Mouse (Mus musculus): Measurements from ENCODE around the gene Asah2. TPM values are rescaled to one million over a fixed set of nuclear protein-coding genes. Genes with fewer than 3 reads are reported as not detected.

The Asah2 gene
- polyA plus RNA-seq, 1 experiment from 2014 or later = 2.4 TPM

DNA sequence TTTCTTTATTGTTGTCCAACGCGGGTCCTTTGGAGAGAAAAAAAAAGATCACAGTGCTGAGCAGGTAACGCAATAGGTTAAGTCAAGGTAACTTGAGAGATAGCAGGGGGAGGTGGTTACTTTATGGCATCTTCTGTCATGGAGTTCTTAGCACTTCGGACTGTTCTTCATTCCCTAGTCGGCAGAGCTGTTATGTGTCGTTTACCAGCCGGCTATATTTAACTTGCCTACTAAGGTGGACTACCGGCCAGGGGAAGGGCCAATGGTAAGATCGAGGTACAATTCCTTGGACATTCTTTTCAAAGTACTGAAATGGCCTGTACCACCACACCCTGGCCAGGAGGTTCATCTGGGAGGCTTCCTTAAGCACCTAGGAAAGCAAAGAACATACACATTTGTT, 16.1 kb upstream of the Asah2 start:
- Histone ChIP-seq H3K4me3 (replicated peaks) (no peak overlapping the region), H3K9ac (no peak overlapping the region), H3K36me3 (peaks cover 3% of the 10 kb centered on the region; the same call in 1 of the 2 replicates), H3K27ac (no peak overlapping the region), H3K4me1 (no peaks in the 10 kb centered on the region), H3K4me2 (no peak overlapping the region), H3K27me3 (replicated peaks) (no peaks in the 10 kb centered on the region), H3K9me3 (no peaks in the 10 kb centered on the region)
- WGBS = 88% methylated on average over 9 of the region's 9 CpGs
- ATAC-seq (ENCODE audit: insufficient read depth, low FRiP score, low read depth) = no peak

DNA sequence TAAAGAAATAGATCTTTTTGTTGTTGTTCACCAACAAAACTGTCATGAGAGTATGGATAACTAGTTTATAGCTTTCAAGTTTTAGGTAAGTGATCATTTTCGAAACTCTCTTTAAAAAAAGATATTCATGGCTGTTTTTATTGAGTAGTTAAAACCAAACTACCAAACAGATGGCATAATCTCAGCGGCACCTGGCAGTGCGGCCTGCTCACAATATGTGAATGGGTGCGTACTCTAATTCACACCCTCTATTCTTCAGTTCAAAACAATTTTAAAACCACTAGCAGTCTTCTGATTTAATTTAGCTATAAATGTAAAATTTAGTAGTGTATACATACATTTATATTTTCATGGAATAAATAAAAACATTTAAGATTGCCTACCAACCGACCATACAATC, 15.2 kb upstream of the Asah2 start:
- Histone ChIP-seq H3K4me3 (replicated peaks) (no peak overlapping the region), H3K9ac (no peak overlapping the region), H3K4me2 (no peak overlapping the region), H3K36me3 (no peaks in the 10 kb centered on the region), H3K9me3 (no peaks in the 10 kb centered on the region), H3K4me1 (no peaks in the 10 kb centered on the region), H3K27me3 (replicated peaks) (no peaks in the 10 kb centered on the region), H3K27ac (no peak overlapping the region)
- ATAC-seq (ENCODE audit: insufficient read depth, low FRiP score, low read depth) = no peak
- 94% methylated on average over 5 of the region's 5 CpGs for WGBS

DNA sequence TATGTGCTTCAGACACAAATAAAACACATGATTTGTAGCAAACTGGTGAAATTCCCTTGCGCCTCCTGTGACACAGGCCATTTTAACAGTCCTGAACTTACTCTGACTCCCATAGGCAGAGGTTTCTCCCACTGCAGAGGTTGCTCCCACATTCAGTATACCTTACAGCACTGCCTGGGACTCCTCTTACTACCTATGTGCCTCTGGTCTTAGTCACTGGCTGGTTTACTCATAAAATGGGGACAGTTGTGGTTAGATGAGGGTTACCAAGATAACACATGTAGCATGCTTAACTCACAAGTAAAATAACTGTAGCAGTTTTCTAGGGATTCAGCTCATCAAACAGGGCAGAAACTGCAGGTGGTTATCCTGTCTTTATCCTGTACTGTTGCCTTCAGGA, 12.8 kb upstream of the Asah2 start:
- no peak overlapping the region for H3K4me2 ChIP-seq
- WGBS = 92% methylated on average over 1 of the region's 1 CpGs
- H3K4me1 ChIP-seq = no peaks in the 10 kb centered on the region
- no peak overlapping the region for H3K27ac ChIP-seq
- no peaks in the 10 kb centered on the region for H3K36me3 ChIP-seq
- H3K27me3 ChIP-seq (replicated peaks) = no peaks in the 10 kb centered on the region
- no peak for ATAC-seq (ENCODE audit: insufficient read depth, low FRiP score, low read depth)
- no peak overlapping the region for H3K9ac ChIP-seq
- no peaks in the 10 kb centered on the region for H3K9me3 ChIP-seq
- H3K4me3 ChIP-seq (replicated peaks) = no peak overlapping the region

DNA sequence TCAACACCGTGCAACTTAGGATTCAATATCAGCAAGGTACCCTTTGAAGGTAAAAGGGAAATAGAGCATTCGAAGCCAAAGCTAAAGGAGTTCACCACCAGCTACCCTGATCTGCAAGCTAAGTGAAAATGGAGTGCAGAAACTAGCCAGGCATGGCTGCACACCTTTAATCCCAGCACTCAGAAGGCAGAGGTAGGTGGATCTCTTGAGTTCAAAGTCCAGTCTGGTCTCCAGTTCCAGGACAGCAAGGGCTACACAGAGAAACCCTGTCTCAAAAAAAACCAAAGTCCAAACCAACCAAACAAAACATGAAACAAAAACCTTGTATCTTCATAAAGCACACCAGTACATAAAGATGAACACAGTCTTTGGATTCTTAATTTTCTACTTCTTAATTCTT, 11.7 kb upstream of the Asah2 start:
- no peak for ATAC-seq (ENCODE audit: insufficient read depth, low FRiP score, low read depth)

DNA sequence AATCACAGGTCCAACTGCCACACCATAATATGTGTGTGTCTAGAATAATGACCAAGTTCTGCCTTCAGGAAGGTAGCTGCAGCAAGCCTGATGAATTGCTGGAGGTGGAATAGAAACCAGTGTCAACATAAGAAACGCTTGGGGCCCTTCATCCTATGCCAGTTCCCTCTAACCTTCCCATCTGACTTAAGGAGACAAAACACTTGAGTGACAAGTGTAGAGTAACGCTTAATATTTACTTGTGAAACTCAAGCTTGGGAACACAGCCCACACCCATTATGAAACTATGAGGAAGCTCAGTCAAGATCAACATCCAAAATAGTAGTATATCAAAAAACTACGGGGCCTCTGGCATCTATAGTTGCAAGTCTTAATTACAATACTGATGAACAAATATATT, 10.5 kb upstream of the Asah2 start:
- Histone ChIP-seq H3K36me3 (no peaks in the 10 kb centered on the region), H3K4me2 (no peak overlapping the region), H3K4me1 (no peaks in the 10 kb centered on the region), H3K27me3 (replicated peaks) (no peaks in the 10 kb centered on the region), H3K9ac (no peak overlapping the region), H3K27ac (no peak overlapping the region), H3K9me3 (no peaks in the 10 kb centered on the region), H3K4me3 (replicated peaks) (no peak overlapping the region)
- ATAC-seq (ENCODE audit: insufficient read depth, low FRiP score, low read depth) = no peak
- 72% methylated on average over 3 of the region's 3 CpGs for WGBS

More for the DNA sequence above, 11.7 kb upstream of the Asah2 start:
- H3K4me3 ChIP-seq (replicated peaks) = no peak overlapping the region
- H3K4me1 ChIP-seq = no peaks in the 10 kb centered on the region
- 80% methylated on average over 2 of the region's 2 CpGs for WGBS
- no peak overlapping the region for H3K27ac ChIP-seq
- H3K27me3 ChIP-seq (replicated peaks) = no peaks in the 10 kb centered on the region
- no peaks in the 10 kb centered on the region for H3K9me3 ChIP-seq
- H3K4me2 ChIP-seq = no peak overlapping the region
- no peaks in the 10 kb centered on the region for H3K36me3 ChIP-seq
- H3K9ac ChIP-seq = no peak overlapping the region

DNA sequence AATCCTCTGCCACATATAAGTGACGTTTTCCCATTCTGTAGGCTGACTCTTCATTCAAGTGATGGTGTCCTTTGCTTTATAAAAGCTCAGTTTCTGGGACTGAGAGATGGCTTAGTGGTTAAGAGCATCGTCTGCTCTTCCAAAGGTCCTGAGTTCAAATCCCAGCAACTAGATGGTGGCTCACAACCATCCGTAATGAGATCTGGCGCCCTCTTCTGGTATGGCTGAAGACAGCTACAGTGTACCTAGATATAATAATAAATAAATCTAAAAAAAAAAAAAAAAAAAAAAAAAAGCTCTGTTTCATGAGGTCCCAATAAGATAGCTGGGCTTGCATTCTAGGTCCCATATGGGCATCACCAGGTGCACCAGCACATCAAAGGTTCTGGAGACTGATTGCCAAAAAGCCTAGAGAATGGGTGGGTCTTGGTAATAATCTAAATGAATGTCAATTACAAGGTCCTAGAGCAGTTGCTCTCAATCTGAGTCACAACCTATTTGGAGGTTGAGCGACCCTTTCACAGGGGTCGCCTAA, 9.5 kb upstream of the Asah2 start:
- H3K27me3 ChIP-seq (replicated peaks) = no peaks in the 10 kb centered on the region
- H3K9me3 ChIP-seq = no peaks in the 10 kb centered on the region
- H3K4me2 ChIP-seq = no peak overlapping the region
- no peak overlapping the region for H3K27ac ChIP-seq
- H3K4me3 ChIP-seq (replicated peaks) = no peak overlapping the region
- no peaks in the 10 kb centered on the region for H3K4me1 ChIP-seq
- no peaks in the 10 kb centered on the region for H3K36me3 ChIP-seq
- H3K9ac ChIP-seq = no peak overlapping the region
- no peak for ATAC-seq (ENCODE audit: insufficient read depth, low FRiP score, low read depth)
- 80% methylated on average over 6 of the region's 6 CpGs for WGBS

DNA sequence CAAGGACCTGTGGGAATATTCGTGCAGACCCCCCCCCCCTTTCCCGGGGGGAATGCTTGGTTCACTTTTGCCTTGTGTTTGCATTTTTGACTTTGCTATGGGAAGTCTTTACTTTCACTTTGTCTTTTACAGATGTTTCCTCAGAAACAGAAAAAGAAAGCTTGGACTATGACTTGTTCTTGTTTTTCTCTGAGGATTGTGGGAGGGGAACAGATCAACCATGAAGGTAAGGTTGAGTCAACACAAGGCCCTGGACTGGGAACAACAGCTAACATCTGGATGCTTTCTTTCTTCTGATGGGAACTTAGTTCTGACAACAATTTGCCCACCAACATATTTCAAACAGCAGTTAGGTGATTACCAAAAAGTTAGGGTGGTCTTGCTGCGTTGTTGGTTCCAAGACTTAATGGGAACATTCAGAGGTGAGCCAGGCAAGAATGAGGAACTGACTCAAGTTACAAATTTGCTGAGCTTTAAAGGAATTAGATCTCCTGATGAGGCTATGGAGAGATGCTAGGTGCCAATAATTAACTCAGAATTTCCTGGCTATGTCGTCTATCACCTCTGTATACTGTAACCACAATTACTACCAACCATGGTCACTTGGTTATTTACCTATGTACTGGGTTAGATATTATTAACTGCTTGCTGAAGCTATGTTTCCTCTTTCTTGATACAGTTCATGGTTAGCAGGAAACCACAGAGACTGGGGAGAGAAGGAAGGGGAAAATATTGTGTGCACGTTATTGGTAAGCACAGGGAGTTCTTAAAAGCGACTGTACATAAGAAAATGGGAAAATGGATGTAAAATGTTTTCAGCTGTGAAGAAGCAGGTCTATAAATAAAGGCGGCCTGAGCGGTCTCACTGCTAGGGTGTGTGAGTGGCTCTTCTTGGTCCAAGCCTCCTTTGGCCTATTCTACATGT, 4.1 kb upstream of the Asah2 start:
- WGBS = 80% methylated on average over 8 of the region's 8 CpGs
- Histone ChIP-seq H3K4me1 (0 out of 2 replicates have a peak, but pooled peaks cover 2% of the 10 kb centered on the region), H3K4me2 (no peak overlapping the region), H3K4me3 (replicated peaks) (no peak overlapping the region), H3K36me3 (no peaks in the 10 kb centered on the region), H3K9ac (no peak overlapping the region), H3K27ac (no peak overlapping the region), H3K27me3 (replicated peaks) (no peaks in the 10 kb centered on the region), H3K9me3 (no peaks in the 10 kb centered on the region)
- ATAC-seq (ENCODE audit: insufficient read depth, low FRiP score, low read depth) = no peak

DNA sequence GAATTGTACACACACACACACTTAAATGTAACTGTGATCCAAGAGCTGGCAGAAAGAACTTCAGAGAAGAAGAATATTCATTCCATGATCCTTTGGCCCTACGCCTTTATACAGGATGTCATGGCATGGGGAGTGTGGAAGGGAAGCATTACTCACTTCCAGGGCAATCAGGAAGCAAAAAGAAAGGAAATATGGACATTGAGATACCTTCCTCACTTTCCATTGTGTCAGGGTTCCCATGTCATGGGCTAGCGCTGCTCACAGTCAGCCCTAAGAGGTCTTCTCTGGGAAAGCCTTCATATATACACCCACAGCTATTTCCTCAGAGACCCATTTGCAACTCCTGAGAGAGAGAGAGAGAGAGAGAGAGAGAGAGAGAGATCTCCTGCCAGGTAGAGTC, 1.3 kb downstream of the Asah2 start:
- WGBS = 91% methylated on average over 2 of the region's 2 CpGs
- 0 out of 2 replicates have a peak, but pooled peaks cover 3% of the 10 kb centered on the region for H3K4me1 ChIP-seq
- H3K36me3 ChIP-seq = no peaks in the 10 kb centered on the region
- no peak for ATAC-seq (ENCODE audit: insufficient read depth, low FRiP score, low read depth)
- H3K4me2 ChIP-seq = peak overlapping the region; percentile 61
- no peaks in the 10 kb centered on the region for H3K27me3 ChIP-seq (replicated peaks)
- H3K27ac ChIP-seq = peak overlapping the region; percentile 35; the same call in 1 of the 2 replicates
- H3K4me3 ChIP-seq (replicated peaks) = no peak overlapping the region; the same call in 1 of the 2 replicates
- no peaks in the 10 kb centered on the region for H3K9me3 ChIP-seq
- H3K9ac ChIP-seq = no peak overlapping the region

DNA sequence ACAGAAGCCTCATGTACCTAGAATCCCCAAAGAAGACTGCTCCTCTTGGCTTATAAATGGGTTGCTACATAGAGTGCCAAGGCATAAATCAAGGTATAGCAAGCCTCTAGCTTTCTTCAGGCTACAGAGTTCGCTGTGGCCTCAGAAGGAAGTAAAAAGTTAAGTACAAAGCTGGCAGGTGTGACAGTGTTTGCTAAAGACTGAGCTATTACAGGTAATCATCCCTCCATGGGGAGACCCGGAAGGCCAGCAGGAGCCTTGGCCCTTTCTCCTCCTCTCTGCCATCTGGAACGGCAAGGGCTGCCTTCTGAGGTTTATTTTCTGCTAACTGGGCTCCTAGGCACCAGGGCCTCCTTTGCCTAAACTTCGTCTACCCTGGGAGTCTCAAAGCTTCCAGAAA, 3.8 kb downstream of the Asah2 start:
- Histone ChIP-seq H3K9ac (no peak overlapping the region), H3K27ac (no peak overlapping the region), H3K9me3 (no peaks in the 10 kb centered on the region), H3K4me2 (no peak overlapping the region), H3K27me3 (replicated peaks) (no peaks in the 10 kb centered on the region), H3K36me3 (no peaks in the 10 kb centered on the region), H3K4me3 (replicated peaks) (no peak overlapping the region), H3K4me1 (0 out of 2 replicates have a peak, but pooled peaks cover 3% of the 10 kb centered on the region)
- no peak for ATAC-seq (ENCODE audit: insufficient read depth, low FRiP score, low read depth)
- WGBS = 52% methylated on average over 4 of the region's 4 CpGs

DNA sequence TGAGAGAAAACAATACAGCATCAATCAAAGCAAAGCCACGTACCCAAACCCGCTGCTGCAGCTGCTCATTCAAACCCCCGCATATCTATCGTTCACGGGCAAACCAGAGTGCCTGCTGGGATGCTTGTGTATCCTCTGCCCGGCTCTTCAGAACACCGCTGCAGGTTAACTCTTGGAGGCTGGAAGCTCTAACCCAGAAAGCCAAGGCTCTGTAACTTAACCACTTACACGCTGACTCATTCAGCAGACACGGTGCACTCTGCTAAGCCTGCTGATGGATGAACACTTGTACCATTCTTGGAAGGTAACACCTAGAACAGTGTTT, 5.1 kb downstream of the Asah2 start:
- no peak overlapping the region for H3K4me3 ChIP-seq (replicated peaks)

DNA sequence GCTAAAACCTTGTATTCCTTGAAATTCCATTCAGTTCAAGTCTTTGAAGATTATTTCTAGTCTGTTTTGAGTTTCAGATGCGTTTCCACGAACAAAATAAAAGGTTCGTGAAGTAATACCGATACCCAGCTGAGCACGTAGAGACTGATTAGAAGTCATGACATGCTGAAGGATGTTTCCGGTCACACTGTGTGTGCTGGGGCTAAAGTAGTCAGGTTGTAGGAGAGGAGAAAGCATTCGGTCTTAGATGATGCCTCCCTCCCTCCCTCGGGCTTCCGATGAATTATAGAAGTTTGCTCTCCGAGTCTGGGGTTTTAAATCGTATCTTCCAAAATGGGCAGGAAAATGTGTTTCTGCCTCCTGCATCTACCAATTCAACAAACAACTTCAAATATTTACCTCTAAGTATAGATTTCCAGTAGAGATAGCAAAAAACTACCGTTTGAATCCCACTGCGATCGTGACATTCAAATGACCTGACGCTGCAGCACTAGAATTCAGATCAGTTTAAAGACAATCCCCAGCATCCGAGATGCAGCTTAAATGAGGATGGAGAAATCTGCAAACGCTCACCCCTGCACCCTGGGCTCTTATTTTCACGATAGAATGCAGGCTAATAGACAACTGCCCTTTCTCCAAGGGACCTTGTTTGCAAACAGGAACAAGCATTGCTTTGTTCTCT, 5.6 kb downstream of the Asah2 start:
- H3K4me3 ChIP-seq (replicated peaks) = no peak overlapping the region

More for the DNA sequence above, 5.1 kb downstream of the Asah2 start:
- H3K4me2 ChIP-seq = 0 out of 2 replicates have a peak overlapping the region, but pooled peaks have one; percentile 14
- ATAC-seq (ENCODE audit: insufficient read depth, low FRiP score, low read depth) = no peak
- no peaks in the 10 kb centered on the region for H3K27me3 ChIP-seq (replicated peaks)
- H3K9me3 ChIP-seq = no peaks in the 10 kb centered on the region
- no peak overlapping the region for H3K27ac ChIP-seq
- H3K36me3 ChIP-seq = no peaks in the 10 kb centered on the region
- WGBS = 16% methylated on average over 9 of the region's 9 CpGs
- no peak overlapping the region for H3K9ac ChIP-seq
- H3K4me1 ChIP-seq = 0 out of 2 replicates have a peak, but pooled peaks cover 3% of the 10 kb centered on the region

DNA sequence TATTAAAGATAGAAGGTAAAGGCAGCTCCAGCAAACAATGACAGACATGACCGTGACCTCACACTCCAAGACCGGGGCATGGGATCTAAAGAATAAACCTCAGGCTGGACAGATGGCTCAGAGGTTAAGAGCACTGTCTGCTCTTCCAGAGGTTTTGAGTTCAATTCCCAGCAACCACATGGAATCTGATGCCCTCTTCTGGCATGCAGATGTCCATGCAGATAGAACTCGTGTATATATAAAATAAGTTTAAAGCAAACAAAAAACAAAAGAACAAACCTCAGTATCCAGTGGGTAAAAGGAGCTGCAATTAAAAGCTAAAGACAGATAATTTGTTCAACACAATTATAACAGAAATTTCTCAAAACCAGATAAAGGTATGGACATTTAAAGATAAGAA, 9.4 kb downstream of the Asah2 start:
- Histone ChIP-seq H3K9ac (no peak overlapping the region), H3K4me2 (no peak overlapping the region), H3K9me3 (no peaks in the 10 kb centered on the region), H3K27me3 (replicated peaks) (no peaks in the 10 kb centered on the region), H3K27ac (no peak overlapping the region), H3K4me3 (replicated peaks) (no peak overlapping the region), H3K4me1 (no peaks in the 10 kb centered on the region), H3K36me3 (no peaks in the 10 kb centered on the region)
- WGBS = 73% methylated on average over 3 of the region's 3 CpGs
- ATAC-seq (ENCODE audit: insufficient read depth, low FRiP score, low read depth) = no peak

More for the DNA sequence above, 5.6 kb downstream of the Asah2 start:
- 29% methylated on average over 18 of the region's 18 CpGs for WGBS
- Histone ChIP-seq H3K36me3 (no peaks in the 10 kb centered on the region), H3K27ac (no peak overlapping the region), H3K27me3 (replicated peaks) (no peaks in the 10 kb centered on the region), H3K4me1 (0 out of 2 replicates have a peak, but pooled peaks cover 3% of the 10 kb centered on the region), H3K4me2 (peak overlapping the region; percentile 14; the same call in 1 of the 2 replicates), H3K9me3 (no peaks in the 10 kb centered on the region), H3K9ac (no peak overlapping the region)
- ATAC-seq (ENCODE audit: insufficient read depth, low FRiP score, low read depth) = no peak

Measured in stomach, embryonic 15.5 days (tissue).